Mouse (Mus musculus) intestine, embryonic 16.5 days (tissue): ENCODE data around the gene Abi1. TPM values are rescaled to one million over a fixed set of nuclear protein-coding genes. Genes with fewer than 3 reads are reported as not detected.
A peak's percentile ranks its signal among the peaks of the same experiment; 100 is the strongest.

Source experiments
- ATAC-seq: fragments of 200-750 bp; cut with Nextera tagmentation; 2 replicates; pipeline ENCODE4 v1.8.0; 2017; ENCODE audit warnings: moderate TSS enrichment, moderate library complexity
- H3K27ac ChIP-seq: fragments of 300-500 bp; sonication (generic); 2 replicates; pipeline ENCODE4 v1.5.1; 2014; ENCODE audit warnings: mild to moderate bottlenecking, low read length
- H3K27me3 ChIP-seq: fragments of 300-500 bp; sonication (generic); replicated peaks from 2 replicates; pipeline ENCODE4 v1.6.1; 2014; ENCODE audit warnings: low read length, control low read depth, mixed read lengths; ENCODE audit not compliant: control insufficient read depth, insufficient read depth
- H3K36me3 ChIP-seq: fragments of 300-500 bp; sonication (generic); 2 replicates; pipeline ENCODE4 v1.6.1; 2014; ENCODE audit warnings: low read length, control low read depth; ENCODE audit not compliant: control insufficient read depth, insufficient read depth
- H3K4me1 ChIP-seq: fragments of 300-500 bp; sonication (generic); 2 replicates; pipeline ENCODE4 v1.6.1; 2014; ENCODE audit warnings: low read length, control low read depth, mixed read lengths; ENCODE audit not compliant: control insufficient read depth, insufficient read depth
- H3K4me2 ChIP-seq: fragments of 300-500 bp; sonication (generic); 2 replicates; pipeline ENCODE4 v1.6.1; 2014; ENCODE audit warnings: low read depth, low read length, control low read depth
- H3K4me3 ChIP-seq: fragments of 300-500 bp; sonication (generic); 2 replicates; pipeline ENCODE4 v1.5.1; 2014; ENCODE audit warnings: mild to moderate bottlenecking, low read length
- H3K9ac ChIP-seq: fragments of 300-500 bp; sonication (generic); 2 replicates; pipeline ENCODE4 v1.6.1; 2014; ENCODE audit warnings: low read depth, low read length
- H3K9me3 ChIP-seq: fragments of 300-500 bp; sonication (generic); 2 replicates; pipeline ENCODE4 v1.6.1; 2016; ENCODE audit warnings: low read length, control low read depth; ENCODE audit not compliant: control insufficient read depth
- WGBS: fragments of 180-500 bp; shearing (Covaris S2); extraction: QIAGEN DNeasy Blood & Tissue Kit; methylation state at CpG from one replicate; pipeline ENCODE4 v1.1.7; 2014; 5-methylcytosine and 5-hydroxymethylcytosine counted together
- polyA plus RNA-seq: library from polyadenylated mRNA; unstranded; fragments of >200 nt; fragmentation: Nextera tagmentation; extraction: Ambion mirVana; gene quantifications from 2 replicates; pipeline ENCODE4 v1.2.1, GENCODE M21; 2015

Abi1 gene
- polyA plus RNA-seq, 1 experiment from 2014 or later = 54.0 TPM

DNA sequence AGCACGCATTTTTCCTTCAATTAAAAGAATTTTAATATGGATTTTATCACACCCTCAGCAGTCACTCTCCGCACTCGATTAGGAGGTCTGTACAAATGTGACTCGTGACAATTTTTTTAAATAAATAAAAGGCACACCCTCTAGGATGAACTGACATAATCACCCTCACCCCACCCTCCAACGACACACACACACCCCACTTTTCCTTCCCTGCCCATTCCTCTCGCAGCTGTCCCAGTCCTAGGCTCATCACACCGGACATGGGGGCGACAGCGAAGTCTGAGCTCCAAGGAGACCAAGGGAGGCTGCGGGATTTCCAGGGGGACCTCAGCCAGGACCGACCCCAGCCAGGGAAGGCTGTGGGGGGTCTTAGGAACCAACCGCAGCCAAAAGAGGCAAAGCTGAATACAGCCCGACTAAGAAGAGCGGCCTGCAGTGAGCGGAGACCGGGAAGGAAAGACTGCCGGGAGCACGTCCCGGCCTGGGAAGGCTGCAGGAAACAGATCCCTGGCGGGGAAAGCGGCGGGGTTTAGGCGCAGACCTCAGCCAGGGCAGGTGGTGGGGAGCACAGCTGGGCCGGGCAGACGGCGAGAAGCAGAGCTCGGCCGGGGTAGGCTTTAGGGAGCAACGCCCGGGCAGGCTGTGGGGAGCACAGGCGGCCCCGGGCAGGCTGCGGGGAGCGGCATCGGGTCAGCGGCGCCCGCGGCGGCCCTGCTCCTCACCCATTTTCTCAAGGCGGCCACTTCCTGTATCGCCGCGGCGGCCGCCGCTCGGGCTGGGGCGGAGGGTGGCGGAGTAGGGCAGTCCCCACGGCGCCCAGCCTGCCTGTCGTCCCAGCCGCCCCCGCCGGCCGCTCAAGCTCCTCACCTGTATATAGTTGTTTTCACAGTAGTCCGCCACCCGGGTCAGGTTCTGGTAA, 700 bp downstream of the Abi1 start:
- Histone ChIP-seq H3K27me3 (no peaks in the 10 kb centered on the region), H3K9ac (peak overlapping the region; percentile 97), H3K4me3 (peak overlapping the region; percentile 100), H3K36me3 (no peaks in the 10 kb centered on the region), H3K9me3 (no peaks in the 10 kb centered on the region), H3K4me1 (peaks cover 8% of the 10 kb centered on the region), H3K4me2 (peak overlapping the region; percentile 68), H3K27ac (peak overlapping the region; percentile 98)
- ATAC-seq = peak; percentile 84
- whole genome bisulfite sequencing = under 1% methylated on average over 58 of the region's 59 CpGs

- H3K27me3 ChIP-seq = no peaks in the 10 kb centered on the region
- ATAC-seq = no peak
- 98% methylated on average over 1 of the region's 1 CpGs for WGBS
These were observed 4.6 kb downstream of the Abi1 start for GRCm38 (mm10) chr2:23035467-23035866.

DNA sequence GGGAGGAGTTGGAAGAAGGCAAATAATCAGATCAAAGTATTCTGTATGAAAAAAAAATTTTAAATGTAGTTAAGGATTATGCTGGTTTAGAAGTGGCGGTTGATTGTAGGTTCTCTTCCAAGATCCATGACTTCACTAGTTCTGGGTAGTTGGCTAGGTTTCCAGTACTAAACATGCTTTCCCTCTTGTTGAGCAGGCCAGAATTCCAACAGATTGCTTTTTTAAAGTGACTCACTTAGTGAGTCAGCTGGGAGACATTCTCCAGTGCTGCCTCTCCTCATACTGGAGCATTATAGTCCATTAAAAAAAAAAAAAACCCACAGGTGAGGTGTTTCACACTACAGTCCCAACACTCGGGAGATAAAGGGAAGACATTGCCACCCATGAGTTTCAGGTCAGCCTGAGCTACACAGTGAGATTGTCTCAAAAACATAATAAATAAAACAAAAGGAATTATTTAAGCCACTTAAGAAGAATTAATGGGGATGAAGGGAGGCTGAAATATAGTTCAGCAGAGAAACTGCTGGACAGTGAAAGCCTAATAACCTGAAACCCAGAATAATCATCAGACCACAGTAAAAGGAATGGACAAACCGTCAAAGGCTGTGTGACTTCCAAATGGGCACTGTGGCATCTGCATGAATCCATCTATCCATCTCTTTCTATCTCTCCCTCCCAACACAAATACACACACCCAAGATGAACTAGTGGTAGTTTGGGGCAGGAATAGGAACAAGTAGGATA, 5.2 kb downstream of the Abi1 start:
- Histone ChIP-seq H3K4me3 (no peak overlapping the region), H3K27ac (no peak overlapping the region; the same call in 1 of the 2 replicates), H3K9ac (no peak overlapping the region), H3K4me1 (peaks cover 8% of the 10 kb centered on the region), H3K27me3 (no peaks in the 10 kb centered on the region), H3K36me3 (peaks cover under 1% of the 10 kb centered on the region; the same call in 1 of the 2 replicates), H3K4me2 (no peak overlapping the region), H3K9me3 (0 out of 2 replicates have a peak, but pooled peaks cover under 1% of the 10 kb centered on the region)
- no peak for ATAC-seq
- 75% methylated on average over 3 of the region's 3 CpGs for WGBS

More at GRCm38 (mm10) chr2:23035467-23035866, 4.6 kb downstream of the Abi1 start:
- no peaks in the 10 kb centered on the region for H3K9me3 ChIP-seq
- no peak overlapping the region; the same call in 1 of the 2 replicates for H3K27ac ChIP-seq
- H3K4me3 ChIP-seq = no peak overlapping the region
- H3K9ac ChIP-seq = no peak overlapping the region
- peaks cover 8% of the 10 kb centered on the region for H3K4me1 ChIP-seq
- no peak overlapping the region for H3K4me2 ChIP-seq
- H3K36me3 ChIP-seq = no peaks in the 10 kb centered on the region

DNA sequence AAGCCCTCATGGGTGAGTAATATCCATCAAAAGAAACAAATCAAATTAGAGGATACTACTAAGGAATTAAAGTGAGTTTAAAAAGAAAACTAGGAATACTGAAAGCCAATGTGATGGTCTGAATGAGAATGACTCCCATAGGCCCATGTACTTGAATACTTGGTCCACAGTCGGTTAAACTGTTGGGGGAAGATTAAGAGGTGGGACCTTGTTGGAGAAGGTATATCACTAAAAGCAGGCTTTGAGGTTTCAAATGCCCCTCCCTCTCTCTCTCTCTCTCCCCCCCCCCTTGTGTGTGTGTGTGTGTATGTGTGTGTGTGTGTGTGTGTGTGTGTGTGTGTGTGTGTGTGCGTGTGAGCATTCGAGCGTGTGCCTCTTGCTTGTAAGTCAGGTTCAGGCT, 9.4 kb downstream of the Abi1 start:
- WGBS = 95% methylated on average over 4 of the region's 4 CpGs
- Histone ChIP-seq H3K9me3 (0 out of 2 replicates have a peak, but pooled peaks cover 3% of the 10 kb centered on the region), H3K4me2 (no peak overlapping the region), H3K4me3 (no peak overlapping the region), H3K4me1 (no peaks in the 10 kb centered on the region), H3K36me3 (peaks cover 6% of the 10 kb centered on the region; the same call in 1 of the 2 replicates), H3K27ac (no peak overlapping the region), H3K9ac (no peak overlapping the region), H3K27me3 (no peaks in the 10 kb centered on the region)
- no peak for ATAC-seq

DNA sequence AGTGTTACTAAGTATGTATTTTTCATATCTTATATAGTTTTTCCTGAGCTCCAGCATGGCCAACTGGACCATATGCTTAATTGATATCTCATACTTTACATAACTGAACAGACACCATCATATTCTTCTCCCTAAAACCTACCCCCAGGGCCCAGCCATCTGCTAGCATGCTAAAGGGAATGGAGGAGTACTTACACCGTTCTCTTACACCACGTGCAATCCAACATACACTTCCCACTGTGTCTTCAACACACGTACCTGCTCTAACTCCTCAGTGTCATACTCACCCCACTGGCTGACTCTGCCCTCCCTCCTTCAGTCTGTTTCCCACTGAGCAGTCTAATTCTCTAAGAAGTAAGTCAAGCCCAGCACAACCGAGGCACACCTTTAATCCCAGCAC, 11.2 kb downstream of the Abi1 start:
- Histone ChIP-seq H3K27me3 (no peaks in the 10 kb centered on the region), H3K36me3 (peaks cover 6% of the 10 kb centered on the region; the same call in 1 of the 2 replicates), H3K4me2 (no peak overlapping the region), H3K4me1 (no peaks in the 10 kb centered on the region), H3K9ac (no peak overlapping the region), H3K27ac (no peak overlapping the region), H3K4me3 (no peak overlapping the region), H3K9me3 (0 out of 2 replicates have a peak, but pooled peaks cover 3% of the 10 kb centered on the region)
- no peak for ATAC-seq
- WGBS = 84% methylated on average over 4 of the region's 4 CpGs

DNA sequence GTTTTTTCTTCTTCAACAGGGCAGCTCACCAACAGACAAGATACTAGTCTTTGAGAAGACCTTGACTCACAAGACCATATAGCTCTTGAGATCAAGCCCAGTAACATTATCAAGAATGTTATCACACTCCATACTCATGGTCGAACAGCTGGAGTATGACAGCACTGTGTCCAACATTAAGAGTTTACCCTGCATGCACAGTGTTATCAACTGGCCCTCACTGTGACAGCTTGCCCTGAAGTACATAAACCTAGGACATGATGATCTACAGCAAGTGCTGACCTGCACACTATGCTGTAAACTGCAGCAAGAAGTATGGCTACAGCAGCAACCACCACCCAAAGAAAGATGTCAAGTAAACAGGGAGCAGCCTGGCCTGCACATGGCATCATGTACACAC, 13.7 kb downstream of the Abi1 start:
- Histone ChIP-seq H3K9me3 (0 out of 2 replicates have a peak, but pooled peaks cover 3% of the 10 kb centered on the region), H3K4me1 (peaks cover 5% of the 10 kb centered on the region; the same call in 1 of the 2 replicates), H3K36me3 (peaks cover 6% of the 10 kb centered on the region; the same call in 1 of the 2 replicates), H3K27me3 (no peaks in the 10 kb centered on the region), H3K4me2 (no peak overlapping the region), H3K9ac (no peak overlapping the region), H3K4me3 (no peak overlapping the region), H3K27ac (no peak overlapping the region)
- no peak for ATAC-seq
- WGBS = 83% methylated on average over 1 of the region's 1 CpGs

DNA sequence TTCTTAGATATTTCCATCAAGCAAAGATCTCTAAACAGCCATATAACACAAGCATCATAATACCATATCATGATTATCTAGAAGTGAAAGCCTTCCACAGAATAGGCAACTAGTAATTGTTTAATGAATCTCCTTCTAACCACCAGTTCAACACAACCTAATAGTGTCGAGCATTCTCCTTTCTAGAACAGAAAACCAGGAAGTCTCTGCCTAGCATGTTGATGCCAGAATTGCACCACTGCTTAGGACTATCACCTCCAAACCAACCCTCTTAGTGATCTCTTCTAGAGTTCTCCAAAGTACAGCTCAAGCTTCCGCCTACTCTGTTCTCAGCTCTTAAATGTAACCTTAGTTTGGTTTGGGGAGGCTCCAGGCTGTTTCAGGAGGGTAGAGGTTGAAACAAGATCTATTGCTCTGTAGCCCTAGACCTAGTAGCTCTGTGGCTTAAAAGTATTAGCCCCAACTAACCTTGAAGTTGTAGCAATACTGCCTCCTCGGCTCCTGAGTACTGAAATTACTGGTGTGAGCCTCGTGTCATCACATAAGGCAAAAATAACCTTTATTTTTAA, 16.2 kb downstream of the Abi1 start:
- Histone ChIP-seq H3K4me2 (no peak overlapping the region), H3K27ac (no peak overlapping the region), H3K4me3 (no peak overlapping the region), H3K4me1 (peaks cover 5% of the 10 kb centered on the region; the same call in 1 of the 2 replicates), H3K27me3 (no peaks in the 10 kb centered on the region), H3K9ac (no peak overlapping the region), H3K9me3 (no peaks in the 10 kb centered on the region), H3K36me3 (0 out of 2 replicates have a peak, but pooled peaks cover under 1% of the 10 kb centered on the region)
- ATAC-seq = no peak
- 94% methylated on average over 4 of the region's 4 CpGs for WGBS

GRCm38 (mm10) chr2:23023023-23023422, 17.0 kb downstream of the Abi1 start:
- Histone ChIP-seq H3K4me1 (peaks cover 5% of the 10 kb centered on the region; the same call in 1 of the 2 replicates), H3K4me3 (no peak overlapping the region), H3K27ac (no peak overlapping the region), H3K36me3 (no peaks in the 10 kb centered on the region), H3K9me3 (no peaks in the 10 kb centered on the region), H3K27me3 (no peaks in the 10 kb centered on the region), H3K9ac (no peak overlapping the region), H3K4me2 (no peak overlapping the region)
- no peak for ATAC-seq
- WGBS = 89% methylated on average over 3 of the region's 3 CpGs

DNA sequence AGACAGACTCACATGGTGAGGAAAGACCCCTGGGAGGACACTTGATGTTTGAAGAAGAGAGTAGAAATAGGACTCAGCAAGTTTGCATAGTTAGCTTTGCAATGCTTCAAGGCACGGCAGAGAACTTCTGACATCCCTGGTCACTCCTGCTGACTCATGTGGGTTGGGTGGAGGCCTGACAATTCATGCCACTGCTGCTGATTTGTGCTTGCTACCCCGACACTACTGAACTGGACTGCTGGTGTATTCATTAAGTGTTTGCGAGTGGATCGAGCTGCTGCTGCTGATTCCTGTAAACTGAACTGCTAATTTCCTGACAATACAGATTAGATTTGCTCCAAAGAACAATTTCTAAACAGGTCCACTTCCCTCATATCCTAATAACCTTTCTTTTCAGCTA, 18.3 kb downstream of the Abi1 start:
- H3K27ac ChIP-seq = no peak overlapping the region
- WGBS = 65% methylated on average over 4 of the region's 4 CpGs
- no peak for ATAC-seq

More for the DNA sequence above, 18.3 kb downstream of the Abi1 start:
- no peak overlapping the region for H3K4me3 ChIP-seq
- no peaks in the 10 kb centered on the region for H3K9me3 ChIP-seq
- H3K27me3 ChIP-seq = no peaks in the 10 kb centered on the region
- peaks cover 5% of the 10 kb centered on the region; the same call in 1 of the 2 replicates for H3K4me1 ChIP-seq
- no peak overlapping the region for H3K4me2 ChIP-seq
- H3K9ac ChIP-seq = no peak overlapping the region
- no peaks in the 10 kb centered on the region for H3K36me3 ChIP-seq
